Mouse (Mus musculus) thymus, postnatal 10 days (tissue): Measurements from ENCODE around the gene Calm4.

ENCODE experiments used
- DNase-seq, 2 experiments: peaks; one replicate each; pipeline ENCODE4 v3.0.0; 2021; ENCODE audit warnings: low spot score in 2 of 2

The Calm4 gene

DNA sequence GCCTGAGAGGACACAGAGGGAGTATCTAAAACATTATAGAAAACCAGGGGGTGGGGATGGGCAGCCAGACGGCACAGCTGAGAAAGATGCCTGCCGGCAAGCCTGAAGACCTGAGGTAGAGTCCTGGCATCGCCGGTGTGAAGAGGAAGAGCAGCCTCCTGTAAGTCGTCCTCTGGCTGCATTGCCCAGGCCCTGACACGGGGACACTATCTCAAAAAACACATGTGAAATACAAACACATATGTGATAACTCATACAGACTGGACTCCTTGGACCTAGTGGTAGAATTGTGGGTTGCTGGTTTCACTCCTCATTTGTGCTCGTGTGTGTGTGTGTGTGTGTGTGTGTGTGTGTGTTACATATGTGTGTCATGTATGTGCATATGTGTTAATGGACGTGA is 23.7 kb downstream of the Calm4 start:
- no peak for DNase-seq

DNA sequence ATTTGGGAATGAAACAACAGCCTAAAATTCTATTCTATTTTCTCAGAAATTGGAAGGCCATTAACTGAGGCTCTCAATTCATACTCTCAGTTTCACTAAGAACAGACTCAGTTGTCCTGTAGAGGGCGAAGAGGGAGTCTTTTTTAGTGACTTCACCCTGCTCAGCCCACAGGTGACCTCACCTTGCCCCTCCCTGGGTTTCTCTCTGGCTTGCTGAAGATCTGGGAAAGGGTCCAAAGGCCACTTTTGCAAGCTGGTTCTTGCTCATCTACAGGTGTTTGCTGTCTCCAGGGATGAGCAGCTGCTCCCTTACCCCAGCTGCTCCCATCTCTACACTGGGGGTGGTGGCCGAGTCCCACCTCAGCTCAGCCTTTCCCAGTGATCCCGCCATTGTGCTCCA is 24.8 kb downstream of the Calm4 start:
- DNase-seq, result no peak

DNA sequence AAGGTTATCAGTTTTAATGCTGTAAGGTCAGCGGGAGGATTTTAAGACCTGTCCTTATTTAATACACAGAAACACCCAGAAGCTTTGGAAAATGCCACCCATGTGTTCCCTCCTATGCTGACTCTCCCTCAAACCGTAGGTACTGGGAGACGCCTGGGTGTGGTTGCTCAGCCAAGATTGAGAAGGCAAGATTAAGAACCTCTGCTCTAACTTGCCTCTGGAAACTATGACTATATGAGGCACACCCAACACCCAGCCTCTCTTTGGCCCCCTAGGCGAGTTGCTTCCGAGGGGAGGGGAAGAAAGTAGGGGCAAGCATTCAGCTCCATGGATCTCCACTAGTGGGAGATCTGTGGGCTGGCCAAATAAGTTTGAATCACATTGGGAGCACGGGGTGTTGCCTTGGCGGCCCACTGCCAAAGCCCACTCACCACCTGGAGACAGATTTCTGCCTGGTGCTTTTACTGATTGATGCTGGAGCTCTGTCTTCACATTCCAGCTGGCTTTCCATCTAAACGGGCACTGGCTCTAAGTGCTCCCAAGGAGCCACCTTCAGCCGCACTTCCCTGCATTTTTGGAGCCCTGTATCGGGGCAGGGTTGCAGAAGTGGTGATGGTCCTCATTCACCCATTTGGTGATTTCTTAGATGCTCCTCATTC is 25.5 kb downstream of the Calm4 start:
- no peak for DNase-seq

DNA sequence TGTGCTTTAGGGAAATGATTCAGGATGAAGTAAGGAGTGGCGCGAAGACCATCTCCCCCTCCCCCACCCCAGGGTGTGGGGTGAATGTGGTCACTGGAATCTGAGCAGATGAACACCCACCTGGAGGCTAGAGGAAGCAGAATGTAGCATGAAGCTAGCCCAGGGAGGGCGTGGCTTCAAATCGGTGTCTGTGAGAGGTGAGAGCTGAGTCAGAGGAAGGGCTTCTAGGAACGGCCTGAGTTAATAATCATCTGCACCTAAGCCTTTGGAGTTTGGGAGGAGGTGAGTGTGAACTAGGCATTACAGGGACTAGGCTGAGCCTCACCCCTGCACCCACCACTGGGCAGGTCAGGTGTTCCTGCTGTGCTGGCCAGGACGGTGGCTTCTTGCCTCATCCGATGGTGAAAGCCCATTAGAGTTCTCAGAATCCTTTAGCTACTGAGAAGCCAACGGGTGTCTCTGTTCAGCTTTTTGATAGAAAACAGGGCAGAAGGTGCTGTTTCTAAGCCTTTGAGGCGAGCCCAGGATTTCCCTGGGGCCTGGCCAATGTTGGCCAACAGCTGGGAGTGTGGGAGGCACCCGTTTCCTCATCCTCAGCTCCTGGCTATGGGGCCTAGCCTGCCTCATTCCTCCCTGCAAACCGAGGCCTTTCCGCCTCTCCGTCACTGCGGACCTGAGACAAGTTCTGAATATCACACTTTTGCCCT is 28.2 kb downstream of the Calm4 start:
- DNase-seq, result no peak

DNA sequence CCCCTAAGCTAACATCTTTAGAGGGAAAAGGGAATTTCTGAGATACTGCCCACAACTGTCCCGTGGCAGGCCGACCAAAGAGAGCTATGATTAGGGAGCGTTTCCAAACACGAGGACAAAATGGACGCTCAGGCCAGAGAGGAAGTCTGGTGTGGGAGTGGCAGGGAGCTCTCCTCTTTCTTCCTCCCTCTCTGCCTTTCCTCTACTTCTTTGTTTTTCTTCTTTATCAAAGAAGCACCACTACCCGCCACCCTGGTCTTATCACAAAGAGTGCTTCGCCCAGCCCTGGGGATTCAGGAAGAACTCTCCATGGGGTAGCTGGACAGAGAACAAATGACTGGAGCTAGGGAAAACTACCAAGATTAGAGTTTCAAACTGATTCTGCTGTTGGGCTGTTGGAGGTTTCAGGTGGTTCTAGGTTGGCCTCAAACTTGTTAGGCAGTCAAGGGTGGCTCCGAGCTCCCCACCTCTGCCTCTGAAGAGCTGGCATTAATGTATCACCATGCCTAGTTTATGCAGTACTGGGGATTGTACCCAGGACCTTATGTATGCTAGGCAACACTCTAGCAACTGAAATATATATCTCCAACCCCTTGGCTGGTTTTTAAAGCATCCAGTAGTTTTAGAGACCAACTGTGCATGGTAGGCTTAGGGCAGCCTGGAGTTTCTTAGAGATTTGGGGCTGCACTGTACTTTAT is 28.9 kb downstream of the Calm4 start:
- no peak for DNase-seq

DNA sequence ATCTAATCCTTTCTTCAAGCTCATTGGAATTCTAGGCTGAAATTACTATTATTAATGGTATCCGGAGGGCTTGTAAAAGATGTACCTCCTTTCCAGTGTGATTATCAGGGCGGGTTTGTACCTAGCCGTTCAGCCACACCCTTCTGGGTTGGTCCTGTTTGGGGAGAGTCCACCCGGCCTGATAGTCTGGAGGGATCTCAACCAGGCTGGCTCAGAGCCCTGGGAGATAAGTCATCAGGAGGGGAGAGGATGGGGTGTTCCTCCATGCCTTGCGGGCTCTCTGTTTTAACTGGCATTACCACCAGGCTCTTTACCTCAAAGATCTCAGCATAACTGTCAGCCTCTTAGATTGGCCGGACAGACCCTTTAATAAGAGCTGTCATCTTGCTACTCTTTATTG is 29.6 kb downstream of the Calm4 start:
- no peak for DNase-seq

DNA sequence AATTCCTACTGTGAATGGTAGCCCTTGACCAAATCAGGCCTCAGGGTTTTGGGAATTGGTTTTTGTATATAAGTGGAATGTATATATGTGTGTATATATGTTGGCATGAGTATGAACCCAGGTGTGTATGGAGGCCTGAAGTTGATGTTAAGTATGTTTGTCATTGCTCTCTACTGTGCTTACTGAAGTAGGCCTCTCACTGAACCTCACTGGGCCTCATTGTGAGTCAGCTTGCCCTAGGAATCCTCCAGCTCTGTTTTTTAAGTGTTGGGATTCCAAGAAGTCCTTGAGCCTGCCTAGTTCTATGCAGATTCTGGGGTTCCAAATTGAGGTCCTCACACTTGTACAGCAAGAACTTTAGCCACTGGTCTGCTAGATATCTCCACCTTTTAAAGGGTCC is 32.3 kb downstream of the Calm4 start:
- DNase-seq, result no peak

DNA sequence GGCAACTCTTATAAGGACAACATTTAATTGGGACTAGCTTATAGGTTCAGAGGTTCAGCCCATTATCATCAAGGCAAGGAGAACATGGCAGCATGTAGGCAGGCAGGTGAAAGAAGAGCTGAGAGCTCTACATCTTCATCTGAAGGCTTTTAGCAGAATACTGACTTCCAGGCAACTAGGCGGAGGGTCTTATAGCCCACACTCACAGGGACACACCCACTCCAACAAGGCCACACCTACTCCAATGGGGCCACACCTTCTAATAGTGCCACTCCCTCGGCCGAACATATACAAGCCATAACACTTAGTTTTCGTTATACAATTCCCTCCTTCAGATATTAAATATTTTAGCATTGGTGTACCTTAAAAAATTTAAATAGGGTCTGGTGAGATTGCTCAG is 35.3 kb downstream of the Calm4 start:
- DNase-seq, result no peak

DNA sequence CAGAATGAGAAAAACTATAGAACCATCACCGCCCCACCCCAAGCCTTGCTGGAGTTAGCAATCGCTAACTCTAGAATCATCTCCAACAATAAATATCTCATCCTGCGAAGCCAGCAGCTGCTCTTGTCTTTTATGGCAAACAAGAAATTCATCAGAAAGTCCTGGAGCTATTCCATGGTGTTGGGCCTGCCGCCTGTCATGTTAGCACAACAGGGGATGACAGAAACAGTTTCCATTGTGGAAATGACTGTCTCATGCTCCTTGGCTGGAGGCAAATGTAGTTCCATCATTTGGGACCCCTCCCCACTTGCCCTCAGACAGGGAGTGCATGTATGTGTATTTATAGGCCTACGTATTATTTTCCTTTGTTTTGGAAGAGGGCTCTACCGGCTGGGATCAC is 38.9 kb downstream of the Calm4 start:
- DNase-seq, result no peak

DNA sequence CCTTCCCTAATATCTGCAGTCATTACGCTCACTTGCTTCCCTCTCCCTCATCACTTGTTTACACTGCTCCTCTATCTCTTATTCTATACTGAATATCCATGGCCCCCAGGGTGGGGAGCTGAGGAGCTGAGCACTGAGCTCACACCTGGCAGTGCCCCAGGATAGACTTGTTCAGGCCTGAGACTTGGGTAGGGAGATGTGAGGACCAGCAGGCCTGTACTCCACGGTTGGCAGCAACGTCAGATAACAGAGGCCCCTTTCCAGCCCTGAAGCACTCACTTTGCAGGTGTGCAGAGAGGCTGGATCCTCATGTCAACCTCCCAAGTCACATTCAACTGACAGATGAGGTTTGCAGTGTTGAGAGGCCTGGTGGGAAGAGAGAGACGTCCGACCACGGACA is 39.6 kb downstream of the Calm4 start:
- DNase-seq, result no peak

DNA sequence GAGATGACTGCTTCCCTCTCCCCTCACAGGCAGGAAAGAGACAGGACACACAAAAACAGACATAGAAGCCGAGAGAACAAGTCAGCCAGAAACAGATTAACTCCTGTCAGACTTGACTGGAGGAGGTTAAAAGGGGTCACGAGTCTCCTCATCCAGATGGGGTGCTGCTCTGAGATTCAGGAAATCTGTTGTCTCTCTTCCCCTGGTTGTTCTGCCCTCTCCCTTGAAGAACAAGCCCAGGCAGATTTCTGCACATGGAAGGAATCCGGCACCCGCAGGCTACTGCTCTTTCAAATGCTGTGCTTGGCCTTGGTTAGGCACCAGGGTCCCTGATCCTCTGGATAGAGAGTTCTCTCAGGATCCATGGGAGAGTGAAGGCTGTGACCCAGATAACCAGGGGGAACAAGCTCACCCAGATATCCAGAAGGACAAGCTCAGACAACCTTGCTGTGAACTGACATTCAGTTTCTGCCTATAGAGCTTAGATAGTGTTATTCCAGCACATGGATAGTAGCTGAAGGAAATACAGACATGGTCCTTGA is 40.2 kb downstream of the Calm4 start:
- DNase-seq, result no peak

DNA sequence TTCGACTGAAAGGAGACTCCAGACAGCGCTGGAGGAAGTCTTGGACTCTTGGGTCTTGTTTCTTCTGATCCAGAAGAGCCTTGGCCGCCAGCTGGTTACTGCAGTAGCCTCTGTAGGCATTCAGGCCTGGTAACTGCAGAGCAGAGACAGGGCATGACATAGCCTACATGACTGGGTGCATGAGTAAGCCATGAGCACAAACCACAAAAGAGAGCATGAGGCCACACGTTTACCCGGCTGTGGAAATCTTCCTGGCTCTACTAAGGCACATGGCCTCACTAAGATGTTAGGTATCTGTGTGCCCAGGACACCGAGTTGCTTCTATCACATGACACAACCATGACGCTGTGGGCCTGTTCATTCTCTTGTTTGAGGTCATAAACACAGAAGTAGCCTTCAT is 49.1 kb downstream of the Calm4 start:
- no peak for DNase-seq
